ENCODE assay signal across 40 mouse cellular contexts in genomic region chr7:16080581-16080980, GRCm38 (mm10). TPM values are rescaled to one million over a fixed set of nuclear protein-coding genes. Genes with fewer than 3 reads are reported as not detected.
"Had no signal": no experiment of that assay in that cellular context is flagged by ENCODE, and none has a peak within 500 bp of the region (broad histone marks: within the 10 kb centered on the region; RNA-seq: fewer than 3 reads in every experiment).

No protein-coding gene starts in this region.

- DNase-seq: heart, postnatal 14 days; heart, postnatal 36 days; heart, postnatal 4 days; kidney, adult 11 months; kidney, adult 18-20 months; kidney, adult 2 months; kidney, adult 8-10 months; kidney, adult 9 months; kidney, postnatal 10 days; kidney, postnatal 14 days; kidney, postnatal 25 days; kidney, postnatal 36 days; kidney, postnatal 4 days; layer of hippocampus, adult 9-11 months; layer of hippocampus, postnatal 36 days had no signal

- H3K9ac ChIP-seq: heart, embryonic 12.5 days; heart, embryonic 13.5 days; heart, embryonic 15.5 days; hindbrain, embryonic 12.5 days; hindbrain, embryonic 13.5 days; hindbrain, embryonic 14.5 days; hindbrain, embryonic 15.5 days; intestine, embryonic 15.5 days; kidney, embryonic 15.5 days had no signal

- H3K36me3 ChIP-seq: heart, embryonic 12.5 days; heart, embryonic 13.5 days; heart, embryonic 15.5 days; hindbrain, embryonic 10.5 days; hindbrain, embryonic 12.5 days; hindbrain, embryonic 13.5 days; hindbrain, embryonic 15.5 days; intestine, embryonic 15.5 days; kidney, embryonic 15.5 days had no signal

- ATAC-seq: hindbrain, embryonic 16.5 days; hindbrain, postnatal 0 days; inflammation-experienced regulatory T-cells, adult 6 months; intestine, embryonic 15.5 days; intestine, embryonic 16.5 days; intestine, postnatal 0 days had no signal

- H3K9me3 ChIP-seq: heart, embryonic 12.5 days; heart, embryonic 13.5 days; heart, embryonic 15.5 days; hindbrain, embryonic 10.5 days; hindbrain, embryonic 12.5 days; hindbrain, embryonic 13.5 days; hindbrain, embryonic 15.5 days; intestine, embryonic 15.5 days; kidney, embryonic 15.5 days had no signal

- H3K4me1 ChIP-seq: hindbrain, embryonic 10.5 days; hindbrain, embryonic 12.5 days; hindbrain, embryonic 13.5 days; hindbrain, embryonic 15.5 days; intestine, embryonic 15.5 days; kidney, embryonic 15.5 days had no signal

- H3K4me3 ChIP-seq: heart, embryonic 12.5 days; heart, embryonic 13.5 days; heart, embryonic 15.5 days; hindbrain, embryonic 10.5 days; hindbrain, embryonic 12.5 days; hindbrain, embryonic 13.5 days; hindbrain, embryonic 15.5 days; intestine, embryonic 15.5 days; kidney, embryonic 15.5 days; layer of hippocampus, adult 2 months; left cerebral cortex, adult 2 months had no signal

- H3K27me3 ChIP-seq: heart, embryonic 15.5 days had no signal

- H3K27ac ChIP-seq: heart, embryonic 13.5 days; heart, embryonic 15.5 days; hindbrain, embryonic 10.5 days; hindbrain, embryonic 12.5 days; hindbrain, embryonic 13.5 days; hindbrain, embryonic 14.5 days; hindbrain, embryonic 15.5 days; hindbrain, postnatal 0 days; intestine, embryonic 15.5 days; kidney, embryonic 15.5 days; kidney, postnatal 0 days; layer of hippocampus, adult 2 months; left cerebral cortex, adult 2 months had no signal

RNA-seq across cellular contexts. Expression of gene Zfp541, which starts 19.0 kb away (rescaled TPM):
- total RNA-seq: heart, postnatal 14 days; heart, postnatal 25 days; heart, postnatal 36 days; heart, postnatal 4 days; hematopoietic stem cell, adult 5-6 weeks had no signal
- polyA plus RNA-seq: heart, embryonic 14.5 days; heart, embryonic 15.5 days; heart, embryonic 16.5 days; heart, postnatal 0 days; hindbrain, embryonic 11.5 days; intestine, postnatal 0 days; kidney, adult 2 months; kidney, embryonic 15.5 days; large intestine, adult 2 months had no signal

RNA-seq across cellular contexts. Expression of gene Slc8a2, which starts 49.0 kb away (rescaled TPM):
- total RNA-seq: hematopoietic stem cell, adult 5-6 weeks had no signal
- polyA plus RNA-seq: inflammation-experienced regulatory T-cells, adult 6 months had no signal
